In the genomic region with DNA sequence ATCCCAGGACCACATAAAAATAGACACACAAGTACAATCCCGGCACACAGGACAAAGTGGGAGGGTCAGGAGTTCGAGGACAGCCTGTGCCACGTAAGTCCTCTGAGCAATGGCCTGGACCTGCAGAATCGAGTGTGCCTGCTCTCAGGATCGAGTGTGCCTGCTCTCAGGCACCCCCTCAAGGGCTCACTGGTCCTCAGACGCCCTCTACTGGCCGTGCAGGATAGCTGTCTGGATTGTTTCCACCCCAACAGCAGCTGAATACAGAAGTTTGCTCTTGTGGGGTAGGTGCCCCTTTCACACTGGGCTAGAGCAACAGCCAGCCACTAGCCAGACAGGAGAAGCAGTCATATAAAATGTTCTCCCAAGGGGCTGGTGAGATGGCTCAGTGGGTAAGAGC, we compare ENCODE assay signal across 8 mouse cellular contexts. TPM values are rescaled to one million over a fixed set of nuclear protein-coding genes. Genes with fewer than 3 reads are reported as not detected.
A peak's percentile ranks its signal among the peaks of the same experiment; 100 is the strongest.
DNase-seq lines count a peak whose midpoint lies in the region; ATAC-seq and TF ChIP-seq lines count a peak whose summit lies in the region.
"Had no signal": no experiment of that assay in that cellular context is flagged by ENCODE, and none has a peak within 500 bp of the region (broad histone marks: within the 10 kb centered on the region; RNA-seq: fewer than 3 reads in every experiment).

No protein-coding gene starts in this region.

- WGBS in hindbrain, postnatal 0 days = 47% methylated on average over 7 of the region's 7 CpGs
- WGBS in hindbrain, embryonic 12.5 days = 53% methylated on average over 7 of the region's 7 CpGs
- 39% methylated on average over 7 of the region's 7 CpGs for WGBS in liver, postnatal 0 days (ENCODE audit: insufficient replicate concordance)

- H3K9ac ChIP-seq in hindbrain, postnatal 0 days (replicated peaks; ENCODE audit: low read length) = no peak overlapping the region
- H3K9ac ChIP-seq in hindbrain, embryonic 12.5 days = no peak overlapping the region
- H3K9ac ChIP-seq in liver, postnatal 0 days (replicated peaks) = no peak overlapping the region

- TF ChIP-seq EP300 in liver, postnatal 0 days (IDR thresholded peaks at IDR 0.05; ENCODE audit: low read depth) = no peak

- peaks cover 33% of the 10 kb centered on the region for H3K36me3 ChIP-seq in hindbrain, postnatal 0 days (ENCODE audit: insufficient read depth, low read length)
- peaks cover 61% of the 10 kb centered on the region for H3K36me3 ChIP-seq in hindbrain, embryonic 12.5 days
- no peaks in the 10 kb centered on the region for H3K36me3 ChIP-seq in liver, postnatal 0 days (replicated peaks; ENCODE audit: insufficient read depth, low read length)

- no peaks in the 10 kb centered on the region for H3K27me3 ChIP-seq in hindbrain, postnatal 0 days (ENCODE audit: insufficient read depth, low read length)
- H3K27me3 ChIP-seq in hindbrain, embryonic 12.5 days = no peaks in the 10 kb centered on the region
- no peaks in the 10 kb centered on the region for H3K27me3 ChIP-seq in liver, postnatal 0 days (ENCODE audit: insufficient read depth, low read length)

- DNase-seq in hindbrain, postnatal 0 days (ENCODE audit: low spot score) = no peak
- DNase-seq in 416B (ENCODE audit: low read depth) = peak; percentile 72
- peak; percentile 62 for DNase-seq in ES-CJ7 (ENCODE audit: low read depth, low spot score)
- DNase-seq in liver, postnatal 0 days = peak; percentile 38
- no peak for DNase-seq in layer of hippocampus, postnatal 10 days (ENCODE audit: low spot score in 2 of 2)
- no peak for DNase-seq in right cerebral cortex, postnatal 25 days

- ATAC-seq in hindbrain, postnatal 0 days = 0 out of 2 replicates have a peak, but pooled peaks have one; percentile 35
- no peak for ATAC-seq in hindbrain, embryonic 12.5 days (ENCODE audit: low FRiP score)
- no peak for ATAC-seq in liver, postnatal 0 days
- ATAC-seq: inflammation-experienced regulatory T-cells, adult 6 months had no signal

- TF ChIP-seq CTCF in hindbrain, postnatal 0 days (IDR thresholded peaks at IDR 0.05; ENCODE audit: low read depth) = peak; percentile 72
- peak; percentile 62 for TF ChIP-seq CTCF in liver, postnatal 0 days (IDR thresholded peaks at IDR 0.05; ENCODE audit: low read depth)

- H3K4me2 ChIP-seq in hindbrain, postnatal 0 days (ENCODE audit: low read depth, low read length) = no peak overlapping the region
- H3K4me2 ChIP-seq in hindbrain, embryonic 12.5 days (replicated peaks) = no peak overlapping the region
- no peak overlapping the region for H3K4me2 ChIP-seq in liver, postnatal 0 days (ENCODE audit: low read depth, low read length)

- H3K4me1 ChIP-seq in hindbrain, postnatal 0 days (ENCODE audit: insufficient read depth, low read length) = no peaks in the 10 kb centered on the region
- H3K4me1 ChIP-seq in hindbrain, embryonic 12.5 days = peaks cover 8% of the 10 kb centered on the region; the same call in 1 of the 2 replicates
- peaks cover 7% of the 10 kb centered on the region; the same call in 1 of the 2 replicates for H3K4me1 ChIP-seq in liver, postnatal 0 days (ENCODE audit: insufficient read depth)

- H3K4me3 ChIP-seq in hindbrain, postnatal 0 days (ENCODE audit: low read length) = no peak overlapping the region
- no peak overlapping the region for H3K4me3 ChIP-seq in hindbrain, embryonic 12.5 days
- no peak overlapping the region for H3K4me3 ChIP-seq in liver, postnatal 0 days (ENCODE audit: low read depth, low read length)

- H3K9me3 ChIP-seq in hindbrain, postnatal 0 days (ENCODE audit: low read length) = no peaks in the 10 kb centered on the region
- H3K9me3 ChIP-seq in hindbrain, embryonic 12.5 days (replicated peaks) = no peaks in the 10 kb centered on the region
- H3K9me3 ChIP-seq in liver, postnatal 0 days (ENCODE audit: low read length) = no peaks in the 10 kb centered on the region

- H3K27ac ChIP-seq in hindbrain, postnatal 0 days = no peak overlapping the region
- H3K27ac ChIP-seq in hindbrain, embryonic 12.5 days = no peak overlapping the region
- no peak overlapping the region for H3K27ac ChIP-seq in liver, postnatal 0 days (ENCODE audit: low read depth)

RNA-seq across cellular contexts. Expression of gene Nfatc2, which starts 50.3 kb away (rescaled TPM):
- total RNA-seq in hindbrain, postnatal 0 days (2014; rRNA removed) = 7.4 and 8.5 TPM in 2 replicates
- 6.5 and 6.6 TPM in 2 replicates for polyA plus RNA-seq in hindbrain, postnatal 0 days (2015; fragmentation: Nextera tagmentation; extraction: Ambion mirVana)
- polyA plus RNA-seq in hindbrain, embryonic 12.5 days (2016; fragmentation: Nextera tagmentation; extraction: Ambion mirVana) = 2.2 and 2.4 TPM in 2 replicates
- 0.11 and 0.18 TPM in 2 replicates for polyA plus RNA-seq in liver, postnatal 0 days (2015; fragmentation: Nextera tagmentation; extraction: Ambion mirVana)
- 10 to 100 TPM; 18.6 to 20.5 TPM for total RNA-seq in layer of hippocampus, postnatal 10 days (2021)

Comparison
In these comparisons a context has a peak if more than half of its experiments do, and no peak if none do; other contexts are left out.
1. DNase-seq: peak in 416B (single experiment), ES-CJ7 (single experiment) and liver, postnatal 0 days (single experiment); none in hindbrain, postnatal 0 days (single experiment), layer of hippocampus, postnatal 10 days (0 of 2) and right cerebral cortex, postnatal 25 days (single experiment).